Mouse (Mus musculus) ES-E14 (cell line): ENCODE measurements around the gene Gcsh. TPM values are rescaled to one million over a fixed set of nuclear protein-coding genes. Genes with fewer than 3 reads are reported as not detected.

Experiments used
- DNase-seq: peaks from one replicate; pipeline ENCODE4 v3.0.0-alpha.2; 2013; ENCODE audit warnings: low read depth, low spot score
- H3K27ac ChIP-seq: 2 replicates; pipeline ENCODE4 v1.5.1; 2012; ENCODE audit warnings: low read depth, mild to moderate bottlenecking, low read length, moderate library complexity, mixed read lengths; ENCODE audit not compliant: poor library complexity, insufficient read depth, severe bottlenecking
- H3K36me3 ChIP-seq: 2 replicates; pipeline ENCODE4 v1.6.1; 2012; ENCODE audit warnings: mild to moderate bottlenecking, low read length, moderate library complexity, mixed read lengths; ENCODE audit not compliant: control insufficient read depth, poor library complexity, insufficient read depth, severe bottlenecking
- H3K4me1 ChIP-seq, 2 experiments: fragments of 150-350 bp in 1 of 2; sonication (generic) in 1 of 2; 2 replicates each; pipeline ENCODE4 v1.6.1; 2012; ENCODE audit warnings: low read length in 2 of 2, mild to moderate bottlenecking in 1 of 2, mixed read lengths in 1 of 2; ENCODE audit not compliant: control insufficient read depth in 2 of 2, insufficient read depth in 2 of 2, poor library complexity in 1 of 2
- H3K4me3 ChIP-seq, 2 experiments: fragments of 150-350 bp in 1 of 2; sonication (generic) in 1 of 2; 2 replicates each; pipeline ENCODE4 v1.5.1; 2012; ENCODE audit warnings: low read length in 2 of 2, low read depth in 1 of 2, mild to moderate bottlenecking in 1 of 2, mixed read lengths in 1 of 2; ENCODE audit not compliant: insufficient read depth in 1 of 2, poor library complexity in 1 of 2, severe bottlenecking in 1 of 2
- H3K9ac ChIP-seq: 2 replicates; pipeline ENCODE4 v1.6.1; 2012; ENCODE audit warnings: low read depth, mild to moderate bottlenecking, low read length, mixed read lengths; ENCODE audit not compliant: poor library complexity, insufficient read depth, severe bottlenecking
- H3K9me3 ChIP-seq: fragments of 150-350 bp; sonication (generic); 2 replicates; pipeline ENCODE4 v1.6.1; 2012; ENCODE audit warnings: low read depth, mild to moderate bottlenecking, low read length; ENCODE audit not compliant: control insufficient read depth, insufficient read depth
- CHD2 ChIP-seq: IDR thresholded peaks from 2 replicates; pipeline ENCODE4 v1.6.1; 2014; ENCODE audit warnings: mild to moderate bottlenecking, low read depth, low read length, inconsistent platforms
- HCFC1 ChIP-seq: IDR thresholded peaks from 2 replicates; pipeline ENCODE4 v1.6.1; 2012; ENCODE audit warnings: low read length, inconsistent platforms, borderline replicate concordance; ENCODE audit not compliant: insufficient read depth
- MAFK ChIP-seq: IDR thresholded peaks from 2 replicates; pipeline ENCODE4 v1.6.1; 2014; ENCODE audit warnings: mild to moderate bottlenecking, low read depth, low read length, inconsistent platforms; ENCODE audit not compliant: insufficient read depth
- ZC3H11A ChIP-seq: IDR thresholded peaks from 2 replicates; pipeline ENCODE4 v1.6.1; 2012; ENCODE audit warnings: low read depth, mild to moderate bottlenecking, inconsistent platforms, low read length, borderline replicate concordance
- ZNF384 ChIP-seq: IDR thresholded peaks from 2 replicates; pipeline ENCODE4 v1.6.1; 2012; ENCODE audit warnings: low read depth, low read length, inconsistent platforms
- in situ Hi-C, 2 experiments: fragments of 600-800 bp; cut with MboI; formaldehyde crosslinking; loops; one replicate each; pipeline ENCODE4 v1.15.1; 2025; ENCODE audit warnings: low sequenced_read_pairs in 2 of 2, inconsistent platforms in 1 of 2; ENCODE audit not compliant: unreplicated experiment in 2 of 2
- total RNA-seq: library from RNA; depleted of rRNA; stranded (reverse); fragments of 300-350 nt; gene quantifications from 2 replicates; pipeline ENCODE4 v1.2.3, GENCODE M21; 2012; rRNA removed

Gcsh gene
- total RNA-seq, 1 experiment: 195 TPM

DNA sequence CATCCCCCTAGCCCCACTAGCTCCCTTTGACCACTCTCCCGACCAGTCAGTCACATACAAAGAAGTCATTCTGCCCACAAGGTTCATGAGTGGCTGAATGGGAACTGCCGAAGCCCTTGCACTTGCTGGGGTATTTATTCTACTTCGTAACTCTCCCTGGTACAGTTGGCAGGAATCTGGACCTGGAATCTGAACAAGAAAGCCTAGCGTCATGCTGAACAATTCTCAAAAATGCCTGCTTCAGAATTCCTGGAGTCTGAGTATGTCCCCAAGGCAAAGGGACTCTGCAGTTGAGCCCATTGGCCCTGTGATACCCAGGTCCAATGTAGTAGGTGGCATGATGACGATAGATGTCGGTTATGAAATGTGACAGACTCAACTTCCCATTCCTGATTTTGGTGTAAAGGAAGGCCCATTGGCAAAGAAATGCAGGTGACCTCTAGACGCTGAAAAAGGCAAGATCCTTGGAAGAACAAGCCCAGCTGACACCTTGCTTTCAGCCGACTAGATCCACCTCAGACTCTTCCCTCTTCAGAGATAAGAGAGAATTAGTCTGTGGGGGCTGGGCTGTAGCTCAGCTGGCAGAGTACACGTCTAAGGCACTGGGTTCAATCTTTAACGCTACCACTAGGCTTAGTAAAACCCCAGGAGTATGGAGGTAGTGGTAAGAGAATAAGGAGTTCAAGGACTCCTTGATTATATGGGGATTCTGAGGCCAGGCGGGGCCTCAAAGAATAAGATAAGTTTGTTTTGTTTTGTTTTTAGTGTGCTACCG lies 50.9 kb downstream of the Gcsh start:
- no peak for DNase-seq
- H3K4me1 ChIP-seq: peaks cover 0 to 18% of the 10 kb centered on the region in 2 experiments; a peak in 2 of 4 replicates
- no peak overlapping the region for H3K27ac ChIP-seq
- in situ Hi-C loops: no loop called here
- no peak overlapping the region for H3K9ac ChIP-seq
- TF ChIP-seq ZC3H11A (no peak), HCFC1 (no peak)
- H3K4me3 ChIP-seq: no peak overlapping the region
- H3K36me3 ChIP-seq: peaks cover 10% of the 10 kb centered on the region
- no peaks in the 10 kb centered on the region for H3K9me3 ChIP-seq

DNA sequence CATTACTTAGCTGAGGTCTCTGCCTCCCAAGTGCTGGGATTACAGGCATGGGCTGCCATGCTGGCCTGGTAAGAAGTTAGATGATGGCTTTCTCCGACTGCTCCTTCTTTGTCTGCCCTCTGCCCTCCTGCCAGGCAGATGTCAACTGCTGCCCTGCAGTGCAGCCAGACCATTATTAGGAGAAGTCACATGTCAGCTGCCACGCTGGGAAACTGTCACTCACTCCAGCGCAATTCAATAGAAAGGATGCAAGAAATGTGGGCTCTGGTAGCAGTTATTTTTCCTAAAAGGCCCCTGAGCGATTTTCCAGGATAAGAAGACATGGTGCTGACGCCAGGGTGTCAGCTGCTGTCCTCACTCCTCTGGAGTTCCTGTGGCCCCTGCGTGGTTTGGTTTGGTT lies 57.8 kb downstream of the Gcsh start:
- no peak overlapping the region for H3K27ac ChIP-seq
- TF ChIP-seq ZNF384 (no peak), CHD2 (no peak), MAFK (no peak), ZC3H11A (no peak), HCFC1 (no peak)
- peaks cover 30% of the 10 kb centered on the region for H3K36me3 ChIP-seq
- H3K9me3 ChIP-seq: no peaks in the 10 kb centered on the region
- no peak for DNase-seq
- H3K4me1 ChIP-seq: peaks cover 0 to 2% of the 10 kb centered on the region in 2 experiments; a peak in 2 of 4 replicates
- H3K9ac ChIP-seq: no peak overlapping the region
- no peak overlapping the region for H3K4me3 ChIP-seq
- in situ Hi-C loops: no loop called here

DNA sequence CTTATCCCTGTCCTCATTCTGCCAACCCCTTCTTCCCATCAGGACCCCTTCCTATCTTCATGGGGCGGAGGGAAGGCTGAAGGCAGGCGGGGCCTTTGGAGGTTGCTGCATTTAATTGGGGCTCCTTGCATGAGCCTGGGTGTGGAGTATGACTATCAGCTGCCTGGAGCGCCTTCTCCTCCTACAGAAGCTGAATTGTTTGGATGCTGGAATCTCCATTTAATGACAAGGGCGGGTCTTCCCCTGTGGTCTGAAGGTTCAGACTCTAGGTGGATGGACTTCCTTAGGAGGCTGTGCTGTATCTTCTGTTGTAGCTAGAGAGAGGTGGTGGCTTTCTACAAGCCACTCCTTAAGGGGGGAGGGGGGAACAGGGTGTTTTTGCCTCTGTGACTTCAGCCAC lies 58.4 kb downstream of the Gcsh start:
- H3K9me3 ChIP-seq: no peaks in the 10 kb centered on the region
- TF ChIP-seq HCFC1 (no peak), MAFK (no peak), ZNF384 (no peak), CHD2 (no peak), ZC3H11A (no peak)
- peaks cover 30% of the 10 kb centered on the region for H3K36me3 ChIP-seq
- no peak overlapping the region for H3K4me3 ChIP-seq
- peaks cover 0 to 2% of the 10 kb centered on the region in 2 experiments; a peak in 2 of 4 replicates for H3K4me1 ChIP-seq
- in situ Hi-C loops: no loop called here
- DNase-seq: no peak
- no peak overlapping the region for H3K9ac ChIP-seq
- H3K27ac ChIP-seq: no peak overlapping the region

Other genes starting within 250 kb of the Gcsh start
- gene Cmc2, start 72.1 kb downstream of the Gcsh start, total RNA-seq: 24.4 and 33.4 TPM in 2 replicates
- gene Cenpn, start 71.8 kb downstream of the Gcsh start, total RNA-seq: 27.1 and 30.2 TPM in 2 replicates
- gene Atmin, start 50.1 kb downstream of the Gcsh start, total RNA-seq: 19.9 and 21.1 TPM in 2 replicates
- gene 1700030J22Rik, start 14.6 kb downstream of the Gcsh start, total RNA-seq: 1.1 and 1.3 TPM in 2 replicates
- gene Pkd1l2, start 88.9 kb upstream of the Gcsh start, total RNA-seq: 1.5 TPM in 2 replicates
- 0.09 and 0.11 TPM in 2 replicates for gene Bco1, start 102.3 kb upstream of the Gcsh start, total RNA-seq
- 6.7 and 7.9 TPM in 2 replicates for gene Gan, start 164.6 kb upstream of the Gcsh start, total RNA-seq